Mouse (Mus musculus) olfactory bulb, adult 2 months (tissue): ENCODE data around the gene Samd4b. TPM values are rescaled to one million over a fixed set of nuclear protein-coding genes. Genes with fewer than 3 reads are reported as not detected.
"Not testable (repeated sequence)": the region's sequence is repeated elsewhere in the genome, so short reads cannot be mapped to it uniquely, and the experiment has no call there.

ENCODE experiments used
- H3K27ac ChIP-seq: fragments of 200-500 bp; 2 replicates; pipeline ENCODE4 v1.5.1; 2012; ENCODE audit warnings: low read depth, low read length; ENCODE audit not compliant: insufficient read depth
- H3K4me1 ChIP-seq: fragments of 200-500 bp; 2 replicates; pipeline ENCODE4 v1.6.1; 2012; ENCODE audit warnings: low read length; ENCODE audit not compliant: control insufficient read depth, insufficient read depth
- H3K4me3 ChIP-seq: fragments of 200-500 bp; 2 replicates; pipeline ENCODE4 v1.5.1; 2012; ENCODE audit warnings: mild to moderate bottlenecking, low read depth, low read length, moderate library complexity; ENCODE audit not compliant: insufficient read depth
- CTCF ChIP-seq: fragments of 200-500 bp; IDR thresholded peaks from 2 replicates; pipeline ENCODE4 v1.5.1; 2012; ENCODE audit warnings: low read depth, mild to moderate bottlenecking, low read length, moderate library complexity; ENCODE audit not compliant: insufficient read depth
- POLR2A ChIP-seq: fragments of 200-500 bp; IDR thresholded peaks from 2 replicates; pipeline ENCODE4 v1.6.1; 2012; ENCODE audit warnings: mild to moderate bottlenecking, low read depth, low read length, moderate library complexity; ENCODE audit not compliant: insufficient read depth
- WGBS: fragments of 180-500 bp; shearing (Covaris S2); methylation state at CpG from one replicate; pipeline ENCODE4 v1.1.7; 2018; 5-methylcytosine and 5-hydroxymethylcytosine counted together
- polyA plus RNA-seq: library from polyadenylated mRNA; stranded (reverse); fragments of >200 nt; gene quantifications from 2 replicates; pipeline ENCODE4 v1.2.4, GENCODE M21; 2012; ENCODE audit warnings: low replicate concordance; ENCODE audit not compliant: missing spikeins, insufficient read depth, insufficient read length

Gene Samd4b
- polyA plus RNA-seq, 1 experiment = not detected

DNA sequence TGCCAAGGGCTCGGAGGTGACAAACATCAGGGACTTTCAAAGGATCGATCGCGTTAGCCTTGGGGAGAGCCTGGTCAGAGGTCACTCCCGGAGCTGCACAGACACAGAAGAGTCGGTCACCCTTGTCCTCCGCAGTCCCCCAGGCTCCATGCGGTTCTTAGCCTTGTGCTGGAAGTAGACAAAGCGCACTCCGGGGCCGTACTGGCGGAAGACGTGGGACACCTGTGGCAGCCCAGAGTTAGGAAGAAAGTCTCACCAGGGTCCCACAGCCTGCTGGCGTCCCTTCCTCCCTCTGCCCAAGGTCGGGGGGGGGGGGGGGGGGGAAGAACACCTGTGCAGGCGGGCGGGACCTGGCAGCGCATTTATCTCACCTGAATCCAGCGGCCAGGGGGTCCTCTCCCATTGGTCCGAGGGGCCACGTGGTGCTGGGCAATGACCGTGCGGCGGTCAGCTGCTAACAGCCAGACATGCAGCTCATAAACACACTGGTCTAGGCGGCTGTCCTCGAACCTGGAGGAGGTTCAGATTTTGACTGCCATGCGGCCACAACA lies 53.8 kb downstream of the Samd4b start:
- TF ChIP-seq POLR2A (no peak), CTCF (no peak)
- 21% methylated on average over 27 of the region's 27 CpGs for WGBS
- no peak overlapping the region for H3K27ac ChIP-seq
- H3K4me1 ChIP-seq = peaks cover 14% of the 10 kb centered on the region
- H3K4me3 ChIP-seq = no peak overlapping the region

DNA sequence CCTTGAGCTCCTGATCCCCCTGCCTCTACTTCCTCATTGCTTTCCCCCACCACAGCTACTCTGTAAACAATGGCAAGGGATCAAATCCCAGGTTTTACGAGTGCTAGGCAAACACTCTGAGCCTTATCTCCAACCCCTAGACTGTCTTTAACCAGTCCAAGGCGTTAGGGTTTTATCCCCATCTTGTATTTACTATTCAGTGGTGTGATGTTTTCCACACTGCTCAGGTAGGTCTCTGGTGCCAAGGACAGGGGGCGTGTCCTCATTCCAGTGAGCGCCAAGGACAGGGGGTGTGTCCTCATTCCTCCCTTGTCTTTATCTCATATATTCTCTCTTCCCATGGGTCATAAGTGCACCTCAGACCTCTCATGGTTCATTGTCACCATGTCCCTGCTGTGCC lies 57.4 kb downstream of the Samd4b start, which contains the start of gene Sycn:
Gene Sycn, plus strand, starts transcription at position 360 of the 400 bp plus-strand sequence.
- no peak within 1 kb of the TSS for H3K27ac ChIP-seq
- no peak within 1 kb of the TSS for H3K4me3 ChIP-seq
- TF ChIP-seq POLR2A (no peak), CTCF (no peak)
- whole genome bisulfite sequencing = 91% methylated on average over 4 of the region's 4 CpGs
- no peaks in the 10 kb centered on the region for H3K4me1 ChIP-seq

DNA sequence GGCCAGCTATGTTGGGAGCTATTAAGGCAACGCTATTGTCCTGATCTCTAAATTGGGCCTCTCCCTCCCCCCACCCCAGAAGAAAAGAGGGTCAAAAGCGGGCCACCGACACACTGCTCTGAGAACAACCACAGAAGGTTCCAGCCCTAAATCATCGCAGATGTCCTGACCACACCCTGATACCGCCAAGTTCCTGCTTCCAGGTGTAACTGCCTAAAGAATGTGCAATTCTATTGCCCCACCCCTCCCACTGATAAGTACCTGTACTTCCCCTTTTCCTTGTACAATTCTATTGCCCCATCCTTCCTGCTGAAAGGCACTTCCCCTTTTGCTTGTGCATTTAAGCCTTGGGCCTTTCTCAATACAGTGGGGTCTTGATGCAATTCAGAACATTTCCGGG lies 59.1 kb downstream of the Samd4b start:
- 93% methylated on average over 6 of the region's 6 CpGs for WGBS
- not testable (repeated sequence) for H3K27ac ChIP-seq, H3K4me1 ChIP-seq, H3K4me3 ChIP-seq

DNA sequence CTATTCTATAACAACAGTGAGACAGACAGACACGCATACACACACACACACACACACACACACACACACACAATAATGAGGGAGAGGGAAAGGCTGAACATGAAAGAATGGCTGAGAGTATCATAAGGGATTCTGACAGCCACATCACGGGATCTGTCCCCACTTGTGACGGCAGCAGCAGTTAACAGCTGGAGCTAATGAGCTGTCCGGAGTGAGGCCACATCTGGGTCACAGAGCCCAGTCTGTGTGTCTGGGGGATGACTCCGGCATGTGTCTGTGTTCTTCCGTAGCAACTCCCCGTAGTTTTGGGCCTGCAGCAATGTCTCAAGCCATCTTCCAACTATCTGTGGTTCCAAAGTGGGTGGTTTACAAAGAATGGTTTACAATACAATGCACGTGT lies 65.9 kb downstream of the Samd4b start:
- no peak overlapping the region for H3K27ac ChIP-seq
- no peak overlapping the region for H3K4me3 ChIP-seq
- TF ChIP-seq POLR2A = no peak
- no peak for TF ChIP-seq CTCF
- no peaks in the 10 kb centered on the region; the same call in 1 of the 2 replicates for H3K4me1 ChIP-seq
- 88% methylated on average over 8 of the region's 8 CpGs for WGBS

DNA sequence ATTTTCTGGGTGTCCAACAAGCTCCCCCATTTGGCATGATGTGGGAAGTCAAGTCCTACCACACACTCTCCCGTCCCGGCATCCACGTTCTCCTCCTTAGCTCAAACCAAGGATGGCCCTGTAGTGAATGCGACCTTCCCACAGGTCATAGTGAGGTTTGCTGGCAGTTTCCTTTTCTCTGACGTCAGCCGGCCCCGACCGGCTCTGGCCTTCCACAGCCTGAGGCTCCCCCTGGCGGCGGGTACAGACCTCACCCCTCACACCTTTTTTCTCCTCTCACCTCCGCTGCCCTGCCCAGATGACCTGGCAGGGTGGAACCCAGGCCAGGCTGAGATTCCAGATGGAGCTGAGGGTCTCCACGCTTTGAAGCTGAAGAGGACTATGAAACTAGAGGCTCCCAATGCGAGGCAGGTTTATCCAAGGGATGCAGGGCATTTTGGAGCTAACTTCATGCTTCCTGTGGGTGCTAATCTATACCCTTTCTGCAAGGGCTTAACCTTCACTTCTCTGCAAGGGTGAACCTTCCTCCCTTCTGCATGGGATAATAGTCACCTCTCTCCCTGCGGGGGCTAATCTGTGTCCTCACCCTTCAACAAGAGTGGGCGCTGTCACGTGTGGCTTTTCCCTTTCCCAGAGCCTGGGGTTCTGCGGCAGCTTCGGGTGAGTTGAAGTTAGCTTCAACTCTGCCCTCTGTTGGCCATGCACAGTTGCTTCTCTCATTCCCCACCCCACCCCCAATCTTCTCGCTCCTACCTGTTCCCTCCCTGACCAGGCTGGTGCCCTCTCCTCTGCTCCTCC lies 69.8 kb downstream of the Samd4b start:
- H3K4me1 ChIP-seq = no peaks in the 10 kb centered on the region; the same call in 1 of the 2 replicates
- WGBS = 7% methylated on average over 19 of the region's 19 CpGs
- no peak overlapping the region for H3K27ac ChIP-seq
- TF ChIP-seq CTCF (peak; percentile 94), POLR2A (no peak)
- H3K4me3 ChIP-seq = no peak overlapping the region

DNA sequence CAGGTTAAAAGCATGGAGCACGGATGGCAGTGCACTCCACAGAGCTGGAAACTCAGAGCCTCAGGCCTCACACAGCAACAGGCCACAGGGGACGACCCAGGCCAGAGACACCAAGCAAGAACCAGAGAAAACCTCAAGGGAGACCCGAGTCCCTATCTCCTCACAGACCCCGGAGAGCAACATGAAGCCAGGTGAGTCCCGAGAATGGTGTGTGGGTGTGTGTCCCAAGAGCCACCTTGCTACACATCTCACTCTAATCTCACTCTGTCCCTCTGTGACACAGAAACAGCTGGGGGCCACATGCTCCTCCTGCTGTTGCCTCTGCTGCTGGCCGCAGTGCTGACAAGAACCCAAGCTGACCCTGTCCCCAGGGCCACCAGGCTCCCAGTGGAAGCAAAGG lies 75.4 kb downstream of the Samd4b start, which contains the start of gene Ifnl3:
Gene Ifnl3, plus strand, starts transcription at position 301 of the 400 bp plus-strand sequence.
- not testable (repeated sequence) for H3K27ac ChIP-seq, H3K4me3 ChIP-seq, H3K4me1 ChIP-seq
- 88% methylated on average over 5 of the region's 6 CpGs for WGBS

DNA sequence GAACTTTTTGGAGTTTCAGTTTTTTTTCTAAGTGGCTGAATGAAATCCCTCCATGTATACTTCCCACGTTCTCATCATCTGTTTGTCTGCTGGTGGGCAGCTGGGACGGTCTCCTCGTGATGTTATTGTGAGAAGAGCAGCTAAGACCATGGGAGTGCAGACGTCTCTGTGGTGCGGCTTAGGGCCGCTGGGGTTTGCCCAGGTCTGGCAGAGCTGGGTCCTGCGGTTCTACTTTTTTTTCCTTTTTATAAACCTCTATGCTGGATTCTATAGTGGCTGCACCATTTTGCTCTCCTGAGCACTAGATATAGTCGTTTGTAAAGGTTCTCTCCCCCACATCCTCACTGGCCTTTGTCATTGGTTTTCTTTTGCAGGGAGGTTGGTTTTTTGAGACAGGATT lies 86.5 kb downstream of the Samd4b start:
- Histone ChIP-seq H3K4me3 (no peak overlapping the region), H3K4me1 (peaks cover 11% of the 10 kb centered on the region), H3K27ac (no peak overlapping the region)
- TF ChIP-seq POLR2A = no peak
- no peak for TF ChIP-seq CTCF
- WGBS = 76% methylated on average over 8 of the region's 8 CpGs

DNA sequence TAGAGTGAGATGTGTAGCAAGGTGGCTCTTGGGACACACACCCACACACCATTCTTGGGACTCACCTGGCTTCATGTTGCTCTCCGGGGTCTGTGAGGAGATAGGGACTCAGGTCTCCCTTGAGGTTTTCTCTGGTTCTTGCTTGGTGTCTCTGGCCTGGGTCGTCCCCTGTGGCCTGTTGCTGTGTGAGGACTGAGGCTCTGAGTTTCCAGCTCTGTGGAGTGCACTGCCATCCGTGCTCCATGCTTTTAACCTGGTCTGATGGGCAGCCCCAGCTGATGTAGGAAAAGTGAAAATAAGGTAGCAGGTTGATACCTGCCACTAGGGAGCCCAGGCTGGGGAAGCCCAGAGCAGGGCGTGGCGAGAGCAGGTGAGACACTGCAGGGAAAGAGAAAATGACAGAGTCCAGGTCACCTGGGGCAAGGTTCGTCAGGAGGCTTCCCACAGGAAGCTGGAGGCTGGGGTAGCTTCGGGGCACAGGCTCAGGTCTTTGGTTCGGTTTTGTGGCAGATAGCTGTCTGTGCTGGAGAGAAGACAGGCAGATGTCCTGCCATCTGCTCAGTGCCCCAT lies 87.5 kb downstream of the Samd4b start, which contains the start of gene Ifnl2:
Gene Ifnl2, minus strand, starts transcription at position 51 of the 570 bp plus-strand sequence.
- H3K4me1 ChIP-seq, H3K27ac ChIP-seq, H3K4me3 ChIP-seq: not testable (repeated sequence)
- WGBS = 79% methylated on average over 8 of the region's 8 CpGs

DNA sequence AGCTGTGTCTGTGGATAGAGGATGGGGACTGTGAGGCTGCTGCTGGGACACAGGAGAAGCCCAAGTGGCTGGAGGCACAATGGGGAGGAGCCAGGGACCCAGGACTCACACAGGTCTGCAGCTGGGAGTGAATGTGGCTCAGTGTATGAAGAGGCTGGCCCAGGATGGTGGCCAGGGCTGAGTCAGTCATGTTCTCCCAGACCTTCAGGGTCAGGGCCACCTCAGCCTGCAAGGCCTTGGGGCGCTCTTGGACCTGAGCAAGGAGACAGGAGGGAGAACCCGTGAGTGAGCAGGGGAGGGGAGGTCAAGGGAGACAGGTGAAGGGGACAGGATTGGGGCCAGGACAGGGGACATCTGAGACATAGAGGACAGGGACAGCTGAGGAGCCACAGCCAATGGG lies 88.8 kb downstream of the Samd4b start:
- not testable (repeated sequence) for H3K27ac ChIP-seq, H3K4me1 ChIP-seq, H3K4me3 ChIP-seq
- 88% methylated on average over 2 of the region's 2 CpGs for WGBS
